Mouse (Mus musculus) cerebral cortex, adult 2 months (tissue): ENCODE data around the gene Sept7.

ENCODE experiments used
- WGBS: fragments of 180-500 bp; shearing (Covaris S2); methylation state at CpG from one replicate; pipeline ENCODE4 v1.1.7; 2018; 5-methylcytosine and 5-hydroxymethylcytosine counted together

Gene Sept7

DNA sequence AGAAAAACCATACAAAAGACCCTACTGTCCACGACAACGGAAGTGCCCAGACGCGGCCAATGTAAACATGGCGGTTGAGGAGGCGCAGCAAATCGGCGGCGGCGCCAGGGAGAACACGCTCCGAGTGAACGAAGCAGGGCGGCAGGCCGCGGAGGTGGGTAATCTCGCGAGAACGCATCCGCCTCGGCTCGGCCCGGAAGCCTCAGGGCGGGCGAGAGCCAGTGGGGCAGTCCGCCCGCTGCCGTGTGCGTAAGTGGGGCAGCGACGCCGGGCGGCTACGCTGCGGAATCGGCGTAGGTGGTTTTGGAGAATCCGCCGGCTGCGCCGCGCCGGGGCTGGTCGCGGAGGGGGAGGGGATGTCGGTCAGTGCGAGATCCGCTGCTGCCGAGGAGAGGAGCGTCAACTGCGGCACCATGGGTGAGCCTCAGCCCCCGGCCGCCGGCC lies at the start of gene Sept7:
Sept7 (plus strand) TSS at position 157 of the 444 bp plus-strand sequence.
- under 1% methylated on average over 54 of the region's 54 CpGs for WGBS

DNA sequence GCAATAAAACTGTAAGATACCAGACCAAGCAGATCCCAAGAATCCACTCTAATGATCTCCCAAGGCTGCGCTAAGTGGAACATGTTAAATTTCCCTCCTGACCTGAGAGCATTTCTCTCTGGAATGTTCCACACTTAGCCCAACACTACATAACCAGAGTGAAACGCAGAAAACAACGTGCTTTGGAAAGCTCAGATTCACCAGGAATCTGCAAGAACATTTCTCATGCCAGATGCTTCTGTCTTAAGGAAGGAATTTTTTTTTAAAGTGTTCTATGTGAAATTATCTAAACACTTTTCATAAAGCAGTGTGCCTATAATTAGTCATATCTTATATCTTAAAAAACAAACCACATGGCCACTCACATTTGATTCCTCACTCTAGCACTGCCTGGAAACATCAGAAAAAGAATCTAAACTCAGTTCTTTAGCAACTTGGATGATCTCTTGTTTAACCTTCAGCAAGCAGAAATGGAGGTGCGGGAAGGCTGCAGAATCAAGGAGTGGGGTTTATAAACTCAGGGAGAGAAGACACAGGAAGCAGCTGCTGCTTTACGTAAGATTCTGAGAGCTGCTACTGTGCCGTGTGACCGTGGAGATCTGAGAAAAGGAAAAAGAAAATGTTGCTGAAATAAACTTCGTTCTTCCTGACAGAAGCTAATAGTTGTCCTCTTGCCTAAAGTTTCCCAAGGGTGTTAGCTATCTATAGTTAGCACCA lies 44.0 kb upstream of the Sept7 start:
- WGBS, result 40% methylated on average over 8 of the region's 8 CpGs

DNA sequence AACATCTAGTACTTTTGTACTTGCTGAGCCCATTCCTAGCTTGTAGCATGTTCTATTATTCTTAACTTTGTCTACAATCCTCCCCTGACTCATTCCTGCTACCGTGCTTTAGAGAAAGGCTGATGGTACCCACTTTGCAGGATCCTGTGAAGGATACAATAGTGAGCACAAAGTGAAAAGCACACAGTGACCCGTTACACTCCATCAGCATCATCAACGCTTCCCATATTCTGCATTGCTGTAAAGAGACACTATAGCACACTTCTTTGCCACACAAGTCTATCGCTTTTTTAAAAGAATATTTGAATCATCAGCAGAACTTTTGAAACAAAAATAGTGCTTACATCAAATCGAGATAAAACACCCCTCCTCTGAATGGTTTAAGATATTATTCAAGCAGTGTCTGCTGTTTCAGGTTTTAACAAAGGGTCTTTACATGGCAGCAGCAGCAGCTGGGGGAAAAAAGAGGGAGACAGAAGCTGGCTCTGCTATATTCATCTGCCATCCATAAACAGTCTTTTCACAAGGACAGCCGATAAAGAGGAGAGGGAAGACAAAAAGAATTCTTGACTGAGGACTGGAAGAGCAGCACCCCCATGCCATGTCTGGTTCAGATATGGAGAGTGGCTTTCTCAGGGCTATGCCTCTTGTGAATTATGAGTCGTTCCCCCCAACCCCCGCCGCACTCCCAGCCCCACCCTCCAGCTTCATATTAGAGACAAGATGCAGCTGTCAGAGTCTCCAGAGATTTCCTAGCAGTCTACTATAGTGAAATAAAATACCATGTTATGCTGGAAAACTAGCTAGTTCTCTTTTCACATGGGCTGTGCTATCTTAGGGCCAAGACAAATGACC lies 39.7 kb upstream of the Sept7 start:
- WGBS, result 41% methylated on average over 9 of the region's 9 CpGs

DNA sequence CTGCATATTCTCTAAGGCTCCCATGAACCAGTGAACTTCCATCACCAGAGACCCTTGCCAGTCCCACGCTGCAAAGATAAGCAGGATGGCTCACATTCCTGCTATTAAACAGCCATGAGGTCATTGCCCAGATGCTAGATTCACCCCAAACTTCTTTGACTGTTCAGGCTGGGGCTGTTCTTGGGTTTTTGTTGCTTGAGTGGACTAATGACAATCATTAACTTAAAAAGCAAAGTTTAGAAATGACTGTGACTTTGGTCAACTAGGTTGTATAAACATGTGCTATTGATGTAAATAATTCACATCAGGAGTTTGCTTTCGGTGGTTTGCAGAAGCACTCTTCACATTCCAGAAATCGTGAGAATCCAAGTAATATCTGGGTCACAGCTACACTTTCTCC lies 36.8 kb upstream of the Sept7 start:
- 82% methylated on average over 3 of the region's 3 CpGs for WGBS

DNA sequence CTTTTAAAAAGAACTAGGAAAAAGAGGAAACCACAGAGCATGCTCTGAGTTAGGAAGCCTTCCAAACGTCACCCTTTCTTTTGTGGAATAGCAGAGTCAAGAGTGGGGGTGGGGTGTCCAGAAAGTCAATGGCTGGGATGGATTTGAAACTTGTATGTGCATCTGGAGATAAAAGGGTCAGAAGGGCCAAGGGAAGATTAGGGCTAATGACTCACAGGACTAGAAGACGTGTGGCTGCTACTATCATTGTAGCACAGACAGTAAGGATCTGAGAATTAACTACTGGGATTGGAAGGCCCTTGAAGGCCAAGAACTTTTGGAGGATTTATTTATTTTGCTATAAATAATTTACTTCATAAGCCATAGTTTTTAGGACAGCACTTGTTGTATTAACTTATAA lies 36.0 kb upstream of the Sept7 start:
- WGBS, result 59% methylated on average over 2 of the region's 2 CpGs

DNA sequence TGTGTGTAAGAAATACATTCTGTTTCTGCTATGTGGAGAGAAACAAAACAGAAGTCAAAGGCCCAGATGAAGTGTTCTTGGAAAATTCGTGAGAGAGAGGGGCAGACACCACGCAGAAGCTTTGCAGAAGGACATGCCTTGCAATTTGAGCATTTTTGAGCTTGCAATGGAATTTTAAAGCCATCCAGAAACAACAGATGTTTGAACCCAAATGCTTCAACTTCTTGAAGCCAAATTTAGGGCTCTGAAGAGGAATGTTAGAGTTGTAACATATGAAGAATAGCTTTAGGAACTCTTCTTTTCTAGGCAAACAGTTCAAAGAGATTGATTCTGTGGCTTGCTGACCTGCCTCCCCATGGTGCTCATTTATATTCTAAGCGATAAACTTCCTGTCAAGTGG lies 33.3 kb upstream of the Sept7 start:
- 46% methylated on average over 3 of the region's 3 CpGs for WGBS

DNA sequence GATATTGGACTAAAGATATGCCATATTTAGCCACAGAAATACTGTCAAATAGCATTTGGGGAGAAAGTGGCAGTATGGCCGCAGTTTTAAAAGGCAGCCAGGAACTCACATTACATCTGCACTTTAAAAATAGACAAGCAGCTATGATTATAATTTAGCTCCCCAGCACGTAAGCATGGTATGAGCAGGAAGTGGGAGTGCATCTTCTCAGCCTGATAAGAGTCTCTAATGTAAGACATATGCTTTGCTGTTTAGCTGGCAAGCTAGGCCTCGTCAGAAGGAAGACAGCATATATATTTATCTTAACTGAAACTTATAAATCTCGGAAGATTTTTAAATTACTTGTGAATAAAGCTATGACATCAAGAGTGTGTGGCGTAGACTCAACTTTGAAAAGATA lies 32.4 kb upstream of the Sept7 start:
- 41% methylated on average over 5 of the region's 5 CpGs for WGBS

DNA sequence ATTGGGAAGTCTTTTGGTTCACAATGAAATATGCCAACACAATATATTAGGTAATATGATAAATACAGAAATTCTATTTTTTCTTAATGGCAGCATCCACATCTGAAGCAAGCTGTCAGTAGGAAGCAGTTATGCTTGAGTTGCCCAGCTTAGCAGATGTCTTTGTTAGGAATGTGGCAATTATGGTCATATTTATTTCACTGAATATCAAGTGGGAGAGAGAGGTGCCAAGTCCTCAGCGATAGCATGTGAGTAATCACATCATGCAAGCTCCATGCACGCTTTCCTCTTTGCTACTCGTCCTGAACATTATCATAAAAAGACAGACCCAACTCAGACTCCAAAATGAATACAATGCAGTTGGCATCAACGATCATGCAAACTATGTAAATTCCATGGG lies 27.3 kb upstream of the Sept7 start:
- 47% methylated on average over 4 of the region's 4 CpGs for WGBS

DNA sequence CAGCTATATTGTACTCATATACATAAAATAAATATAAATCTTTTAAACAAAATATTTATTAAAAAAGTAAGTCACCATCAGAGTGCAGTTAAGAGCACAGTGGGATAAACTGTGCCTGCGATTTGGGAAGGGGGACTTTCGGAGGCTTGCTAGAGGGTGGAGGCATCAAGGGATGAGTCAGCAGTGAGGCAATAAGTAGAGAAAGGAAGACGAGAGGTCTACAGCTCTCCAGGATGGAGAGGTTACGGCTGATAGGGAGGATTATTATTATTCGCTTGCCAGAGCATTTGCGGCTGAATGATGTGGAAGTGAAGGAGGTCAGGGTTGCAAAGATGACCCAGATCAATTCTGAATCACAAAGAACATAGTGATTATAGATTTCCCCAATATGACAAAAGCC lies 22.5 kb upstream of the Sept7 start:
- 84% methylated on average over 6 of the region's 6 CpGs for WGBS

DNA sequence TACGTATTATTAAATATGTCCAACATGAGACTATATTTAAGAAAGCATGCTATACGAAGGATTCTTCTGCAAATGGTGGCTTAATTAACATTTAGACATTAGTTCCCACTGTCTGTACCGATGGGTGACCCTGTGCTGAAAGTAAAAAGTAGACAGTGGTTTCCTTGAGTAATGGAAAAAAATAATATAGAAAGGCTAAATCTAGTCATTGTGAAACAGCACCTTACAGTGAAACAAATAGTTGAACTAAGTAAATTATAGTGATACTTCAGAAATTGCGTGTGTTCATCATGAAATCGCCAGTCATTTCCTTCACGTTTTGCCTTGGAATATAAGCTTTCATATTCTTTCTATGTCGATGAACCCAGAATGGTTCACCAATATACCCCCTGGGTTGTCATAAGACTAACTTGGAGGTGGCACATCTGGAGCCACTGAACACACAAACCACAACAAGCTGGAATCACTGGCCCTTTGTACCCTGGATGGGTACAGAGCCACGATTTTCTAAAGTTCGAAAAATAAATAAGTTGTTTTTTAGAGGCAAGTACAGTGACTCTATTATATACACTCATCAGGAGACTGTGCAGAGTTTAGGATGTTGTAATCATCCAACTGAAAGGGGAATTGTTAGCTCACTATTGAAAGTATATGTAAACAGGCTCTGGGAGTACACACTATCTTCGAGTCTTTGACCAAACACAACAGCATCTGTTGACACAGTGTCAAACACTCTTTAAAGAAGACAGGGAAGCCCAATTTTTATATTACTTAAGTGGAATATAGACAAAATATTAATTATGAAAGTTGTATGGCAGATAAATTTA lies 21.8 kb upstream of the Sept7 start:
- WGBS, result 81% methylated on average over 10 of the region's 10 CpGs

DNA sequence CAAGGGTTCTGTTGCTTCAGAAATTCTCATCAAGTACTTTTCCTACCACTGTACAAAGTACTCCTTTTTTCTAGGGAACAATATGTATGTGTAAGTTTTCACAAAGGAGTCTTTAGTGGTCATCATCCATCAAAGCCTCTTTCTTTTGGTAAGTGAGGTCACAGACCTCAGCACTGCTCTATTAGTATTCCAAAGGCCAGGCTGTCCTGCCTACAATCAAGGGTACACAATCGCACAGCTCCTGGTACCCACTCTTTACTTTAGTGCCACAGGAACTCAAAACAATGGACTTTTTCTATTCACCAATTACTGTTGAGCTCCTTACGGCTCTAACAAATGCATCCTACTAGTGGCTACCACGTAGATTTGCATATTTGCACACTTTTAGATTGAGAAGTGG lies 11.2 kb upstream of the Sept7 start:
- WGBS, result 66% methylated on average over 3 of the region's 3 CpGs

DNA sequence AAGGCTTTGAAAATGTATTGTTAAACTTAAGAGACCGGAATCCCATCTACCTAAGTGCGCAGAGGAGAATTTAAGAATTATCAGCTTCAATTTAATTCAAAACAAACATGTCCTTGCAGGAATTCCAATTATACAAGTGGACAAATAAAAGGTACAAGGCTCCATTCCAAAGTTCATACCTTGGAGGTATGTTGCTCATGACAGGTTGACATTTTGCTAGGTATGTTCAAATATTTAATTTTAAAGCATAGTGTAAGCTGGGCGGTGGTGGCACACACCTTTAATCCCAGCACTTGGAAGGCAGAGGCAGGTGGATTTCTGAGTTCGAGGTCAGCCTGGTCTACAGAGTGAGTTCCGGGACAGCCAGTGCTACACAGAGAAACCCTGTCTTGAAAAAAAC lies 10.5 kb upstream of the Sept7 start:
- 95% methylated on average over 5 of the region's 5 CpGs for WGBS

DNA sequence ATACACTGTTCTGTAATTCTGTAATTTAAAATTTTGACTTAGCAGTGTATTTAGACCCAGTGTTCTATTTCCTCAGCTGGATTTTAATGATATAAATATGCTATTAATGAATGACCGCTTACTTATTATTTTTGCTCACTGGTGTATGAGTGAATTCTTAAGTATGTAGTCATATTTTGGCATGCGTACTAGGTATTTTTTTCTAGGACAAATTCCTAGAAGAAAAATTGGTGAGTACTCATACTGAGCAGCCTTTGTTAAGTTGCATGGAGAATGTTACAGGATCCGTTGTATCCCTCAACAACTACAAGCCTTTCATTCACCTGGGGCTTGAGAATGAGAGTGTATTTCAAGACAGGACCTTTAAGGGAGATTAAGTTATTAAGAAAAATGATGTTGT lies 10.0 kb upstream of the Sept7 start:
- WGBS, result 89% methylated on average over 3 of the region's 3 CpGs

DNA sequence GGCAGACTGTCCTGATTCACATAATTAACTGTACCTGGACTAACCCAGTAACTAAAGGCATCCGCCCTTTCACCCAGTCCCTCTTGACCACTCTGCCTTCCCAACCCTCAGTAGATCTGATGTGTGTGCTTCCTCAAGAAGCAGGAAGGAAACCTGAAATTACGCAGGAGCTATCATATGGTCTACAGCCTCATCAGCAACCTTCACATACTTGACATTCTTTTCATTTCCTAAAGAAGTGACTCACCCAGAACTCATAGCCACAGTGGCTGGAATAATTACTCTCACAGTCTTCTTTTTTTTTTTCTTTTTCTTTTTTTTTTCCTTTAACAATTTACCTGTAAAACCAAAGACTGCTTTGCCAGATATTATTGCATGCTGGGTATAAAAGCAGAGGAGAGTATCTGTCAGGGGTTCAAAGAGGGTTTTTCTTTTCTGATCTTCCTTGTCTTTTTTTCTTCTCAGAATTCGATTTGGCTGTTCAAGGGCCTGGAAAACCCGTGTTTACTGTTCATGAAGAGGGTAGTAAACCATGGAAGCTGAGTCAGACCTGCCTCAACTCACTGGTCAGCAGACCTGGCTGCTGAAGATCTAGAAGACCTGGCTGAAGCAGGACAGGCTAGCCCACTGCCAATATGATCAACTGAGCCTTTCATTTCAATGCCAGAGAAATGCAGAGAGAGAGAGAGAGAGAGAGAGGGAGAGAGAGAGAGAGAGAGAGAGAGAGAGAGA lies 8.1 kb upstream of the Sept7 start:
- WGBS, result 71% methylated on average over 4 of the region's 4 CpGs

DNA sequence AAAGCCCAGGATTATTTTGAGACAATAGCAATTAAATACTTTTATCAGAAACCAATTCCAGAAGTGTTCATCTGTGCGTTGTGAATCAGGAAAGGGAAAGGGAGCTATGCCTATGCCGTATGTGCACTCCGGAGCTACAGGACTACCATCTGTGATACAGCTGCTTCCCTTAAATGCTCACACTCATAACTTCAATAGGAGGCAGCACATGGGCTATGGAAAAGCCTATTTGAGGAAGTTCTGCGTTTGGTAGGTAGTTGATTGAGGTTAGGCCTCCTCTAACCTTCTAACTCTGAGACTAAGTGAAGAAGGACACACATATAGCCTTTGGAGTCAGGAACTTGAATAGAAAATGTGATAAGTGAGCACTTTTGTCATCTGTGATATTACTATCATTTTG lies 7.1 kb upstream of the Sept7 start:
- WGBS, result 69% methylated on average over 4 of the region's 4 CpGs

DNA sequence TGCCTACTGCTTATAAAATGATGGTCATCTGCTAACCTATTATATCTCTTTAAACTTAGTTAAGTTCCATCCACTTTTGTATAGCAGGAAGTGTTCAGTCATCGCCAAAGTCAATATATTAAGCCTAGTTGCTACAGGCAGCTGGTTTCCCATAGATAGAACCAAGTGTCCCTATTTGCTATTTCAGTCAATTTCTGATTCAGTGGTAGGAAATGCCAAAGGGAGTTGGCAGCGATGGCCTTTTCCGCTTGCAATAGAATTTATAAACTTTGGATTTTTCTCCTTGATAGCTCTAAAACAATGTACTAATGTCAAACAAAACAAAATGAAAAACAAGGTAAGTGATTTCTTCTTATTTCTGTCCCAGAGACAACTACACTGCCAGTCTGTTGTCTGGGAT lies 5.7 kb upstream of the Sept7 start:
- 46% methylated on average over 3 of the region's 3 CpGs for WGBS

DNA sequence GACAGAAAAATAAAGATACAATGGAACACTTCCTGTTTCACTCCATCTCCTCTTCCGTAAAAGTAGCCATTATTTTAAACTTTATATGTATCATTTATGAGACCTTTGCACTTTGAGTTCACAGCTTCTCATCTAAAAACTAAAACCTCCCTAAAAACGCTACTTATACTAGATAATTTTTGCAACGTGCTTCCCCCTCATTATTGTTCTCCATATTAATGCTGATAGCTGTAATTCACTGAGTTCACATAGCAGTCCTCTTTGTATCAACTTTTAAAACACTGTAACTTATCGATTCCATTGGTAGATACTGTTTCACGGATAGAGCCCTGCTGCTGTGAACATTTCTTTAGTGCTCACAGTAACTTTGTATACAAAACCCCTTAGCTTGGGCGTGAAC lies 1.1 kb upstream of the Sept7 start:
- 3% methylated on average over 6 of the region's 6 CpGs for WGBS

DNA sequence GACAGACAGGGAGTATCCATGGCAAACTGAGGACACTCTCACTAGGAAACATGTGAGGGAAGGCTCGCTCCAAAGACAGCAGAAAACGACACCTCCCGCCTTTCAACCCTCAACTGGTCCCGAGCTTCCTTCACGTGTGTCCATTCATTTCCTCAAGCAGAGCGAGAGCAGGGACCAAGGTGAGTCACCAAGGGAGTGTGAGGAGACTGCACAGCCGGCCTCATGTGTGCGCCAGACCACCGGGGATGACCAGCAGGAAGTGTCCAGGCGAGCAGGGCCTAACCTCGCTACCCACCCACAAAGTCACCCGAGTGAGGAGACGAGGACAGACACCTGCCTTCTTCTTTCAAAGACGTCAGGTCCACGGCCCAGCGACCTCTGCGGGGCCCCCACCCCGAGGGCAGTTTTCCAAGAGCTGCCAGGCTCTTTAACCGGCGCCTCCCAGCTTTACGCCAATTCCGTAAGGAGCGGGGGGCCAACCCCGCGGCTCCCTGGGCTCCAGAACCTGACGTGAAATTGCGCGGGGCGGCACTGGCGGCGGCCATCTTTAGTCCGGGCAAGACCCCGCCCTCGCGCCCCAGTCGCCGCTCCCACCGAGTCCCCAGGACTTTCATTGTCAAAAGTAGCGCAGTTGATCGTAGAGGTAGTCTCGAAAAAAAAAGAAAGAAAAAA lies 492 bp upstream of the Sept7 start:
- WGBS, result under 1% methylated on average over 41 of the region's 41 CpGs

DNA sequence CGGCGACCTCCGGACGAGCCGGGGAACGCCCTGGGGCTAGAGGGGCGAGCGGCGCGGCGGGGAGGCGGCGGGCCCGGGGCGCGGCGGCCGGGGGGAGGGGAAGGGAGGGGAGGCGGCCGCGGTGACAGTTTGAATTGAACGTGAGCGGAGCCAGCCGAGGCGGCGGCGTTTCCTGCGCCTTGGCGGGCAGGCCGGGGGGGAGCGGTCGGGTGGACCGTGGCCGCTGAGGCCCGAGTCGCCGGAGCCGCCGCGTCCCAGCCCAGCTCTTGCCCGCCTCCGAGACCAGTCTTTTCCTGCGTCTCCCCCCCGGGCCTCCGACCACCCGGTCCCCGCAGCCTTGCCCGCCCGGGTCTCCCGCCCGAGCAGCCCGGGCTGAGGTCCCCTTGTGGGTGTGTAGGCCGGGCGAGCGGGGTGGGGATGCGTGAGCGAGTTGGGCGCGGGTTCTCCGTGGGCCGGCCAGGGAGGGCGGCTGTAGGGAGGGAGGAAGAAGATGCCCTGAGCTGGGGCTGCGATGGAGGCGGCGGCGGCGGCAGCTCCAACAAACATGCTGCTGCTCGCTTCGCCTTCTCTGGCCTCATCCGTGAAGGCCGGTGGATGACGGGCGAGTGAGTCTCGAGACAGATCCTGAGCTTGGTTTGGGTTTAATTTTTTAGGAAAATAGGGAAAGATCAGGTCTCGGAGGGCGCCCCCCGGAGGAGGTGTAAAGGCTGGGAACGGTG lies 679 bp downstream of the Sept7 start:
- under 1% methylated on average over 69 of the region's 78 CpGs for WGBS

DNA sequence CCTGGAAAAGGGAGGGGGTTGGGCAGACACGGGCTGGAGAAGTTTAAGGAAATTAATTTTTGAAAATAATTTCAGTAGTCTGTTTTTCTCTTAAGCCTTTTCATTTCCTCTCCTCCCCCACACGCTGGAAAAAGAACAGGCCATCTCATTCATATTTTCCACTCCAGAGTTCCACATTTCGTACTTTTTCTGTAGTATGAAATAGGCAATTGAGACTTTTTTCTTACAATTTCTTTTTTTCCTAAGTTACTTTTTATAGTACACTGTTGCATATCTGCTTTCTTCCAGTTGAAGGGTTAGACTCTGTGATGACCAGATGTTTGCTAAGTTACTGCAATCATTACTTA lies 1.2 kb downstream of the Sept7 start:
- WGBS, result under 1% methylated on average over 3 of the region's 3 CpGs

DNA sequence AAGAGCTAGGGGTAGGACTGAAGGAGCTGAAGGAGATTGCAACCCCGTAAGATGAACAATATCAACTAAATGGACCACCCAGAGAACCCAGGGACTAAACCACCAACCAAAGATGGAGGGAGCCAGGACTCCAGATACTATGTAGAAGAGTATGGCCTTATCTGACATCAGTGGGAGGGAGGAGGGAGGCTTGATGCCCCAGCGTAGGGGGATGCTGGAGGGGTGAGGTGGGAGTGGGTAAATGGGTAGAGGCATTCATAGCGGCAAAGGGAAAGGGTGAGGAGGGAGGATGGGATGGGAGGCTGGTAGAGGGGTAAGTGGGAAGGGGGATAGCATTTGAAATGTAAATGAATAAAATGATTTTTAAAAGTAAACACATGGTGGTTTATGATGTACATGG lies 8.2 kb downstream of the Sept7 start:
- WGBS, result 72% methylated on average over 3 of the region's 3 CpGs
